Mouse (Mus musculus): Measurements from ENCODE around the gene Ano7. TPM values are rescaled to one million over a fixed set of nuclear protein-coding genes. Genes with fewer than 3 reads are reported as not detected.
A peak's percentile ranks its signal among the peaks of the same experiment; 100 is the strongest.

The Ano7 gene
- not detected for total RNA-seq (2021)
- long read RNA-seq, experiment 1, result 0 reads
- long read RNA-seq, experiment 2, result 0 reads

DNA sequence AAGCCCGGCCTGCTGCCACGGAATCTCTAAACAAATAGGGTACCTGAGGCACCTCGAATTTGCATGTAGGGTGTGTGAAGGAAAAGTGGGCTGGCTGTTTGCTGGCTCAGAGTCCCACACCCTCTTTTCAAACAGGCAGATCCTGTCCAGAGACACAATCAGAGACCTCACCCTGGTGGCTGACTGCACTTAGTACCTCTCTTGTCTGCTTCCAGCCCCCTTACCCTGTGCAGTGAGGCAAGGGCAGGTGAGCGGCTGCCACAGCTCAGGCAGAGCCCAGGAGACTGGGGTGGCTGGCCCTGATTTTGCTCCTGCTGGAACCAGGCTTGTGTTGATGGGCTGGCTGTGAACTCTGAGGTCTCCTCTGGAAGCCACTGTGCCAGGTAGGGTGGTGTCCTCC, at the start of gene Ano7:
Gene Ano7, plus strand, starts transcription at position 266 of the 400 bp plus-strand sequence.
- no peak for DNase-seq

DNA sequence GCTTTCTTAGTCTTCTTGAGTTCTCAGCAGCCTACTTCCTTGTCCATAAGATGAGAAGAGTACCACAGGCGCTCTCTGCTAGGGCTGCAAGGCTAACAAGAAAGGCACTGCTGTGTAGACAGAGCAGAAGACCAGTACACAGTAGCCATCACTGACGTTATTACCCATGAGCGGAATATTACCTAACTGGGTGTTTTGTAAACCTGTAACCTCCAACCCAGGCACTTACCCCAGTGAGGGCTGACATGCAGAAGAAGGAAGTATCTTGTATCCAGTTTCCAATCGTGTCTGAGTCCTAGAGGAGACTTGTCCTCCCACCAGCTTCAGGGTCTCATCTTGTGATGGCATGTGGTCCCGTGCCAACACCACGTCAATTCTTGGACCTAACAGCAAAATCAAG, 49.8 kb upstream of the Ano7 start:
- no peak for DNase-seq

DNA sequence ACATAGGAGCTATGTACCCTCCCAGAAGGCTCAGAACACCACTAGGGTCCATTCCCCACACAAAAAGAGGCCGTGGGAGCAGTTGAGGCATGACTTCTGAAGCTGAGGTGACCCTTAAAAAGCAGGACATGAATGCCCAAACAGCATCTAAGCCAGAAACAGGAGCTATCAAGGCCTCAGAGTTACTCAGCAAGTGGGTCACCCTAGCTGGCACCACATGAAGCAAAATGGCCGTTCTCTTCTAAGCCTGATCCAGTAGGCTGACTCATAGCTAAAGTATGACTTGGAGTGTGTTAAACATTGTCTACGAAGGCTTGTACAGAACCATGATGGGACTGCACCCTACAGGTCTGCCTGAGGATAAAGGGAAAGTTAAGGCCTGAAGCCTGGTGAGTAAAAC, 47.3 kb upstream of the Ano7 start:
- DNase-seq, result no peak

DNA sequence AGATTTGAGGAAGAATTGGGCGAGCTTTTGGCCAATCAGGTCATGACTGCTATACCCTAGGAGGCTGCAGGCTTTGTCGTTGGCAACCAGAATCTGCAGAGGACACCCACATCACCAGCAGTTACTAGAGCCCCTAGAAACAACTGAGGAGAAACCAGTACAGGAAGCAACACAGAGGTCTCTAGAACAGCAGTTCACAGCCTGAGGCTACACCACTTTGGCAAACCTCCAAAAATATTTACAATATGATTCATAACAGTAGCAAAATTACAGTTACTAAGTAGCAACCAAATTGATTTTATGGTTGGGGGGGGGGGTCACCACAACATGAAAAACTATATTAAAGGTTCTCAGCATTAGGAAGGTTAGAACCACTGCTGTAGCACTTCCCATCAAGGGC, 39.1 kb upstream of the Ano7 start:
- DNase-seq, result no peak

DNA sequence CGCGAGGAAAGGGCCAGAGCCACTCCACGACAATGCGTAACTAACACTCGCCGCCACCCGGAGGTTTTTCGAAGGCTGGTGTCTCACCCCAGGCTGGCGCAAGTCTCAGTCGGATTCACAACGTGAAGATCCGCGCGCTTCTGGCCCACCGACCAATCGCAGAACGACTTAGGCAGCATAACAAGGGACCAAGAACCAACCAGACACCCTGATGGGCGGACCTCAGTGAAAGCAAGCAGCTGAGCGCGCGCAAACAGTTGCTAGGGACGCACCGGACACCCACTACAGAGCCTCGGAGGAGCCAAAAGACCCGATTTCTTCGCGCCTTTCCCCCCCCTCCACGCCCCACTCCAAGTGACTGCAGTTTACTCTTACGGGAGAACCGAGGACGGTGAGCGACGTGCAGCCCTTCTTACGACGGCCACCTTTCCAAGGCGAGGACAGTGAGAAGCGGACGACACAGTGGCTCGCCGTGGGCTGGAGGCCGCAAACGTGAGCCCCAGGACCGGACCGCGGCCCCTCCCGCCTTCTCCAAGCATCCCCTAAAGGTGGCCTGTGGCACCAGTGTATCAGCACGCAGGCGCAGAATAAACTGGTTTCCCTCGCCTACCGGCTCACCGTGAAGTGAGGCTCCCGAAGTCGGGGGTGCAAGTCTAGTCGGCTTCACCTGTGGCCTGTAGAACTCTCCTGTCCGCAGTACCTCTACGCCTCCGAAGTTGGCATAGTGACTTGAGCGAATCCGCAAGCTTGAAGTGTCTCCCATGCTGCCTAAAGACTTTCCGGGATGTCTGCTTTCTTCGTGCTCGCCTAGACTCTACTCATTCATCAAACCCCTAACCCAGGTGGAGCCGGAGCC, 30.9 kb upstream of the Ano7 start, which contains the start of the genes Ppp1r7 and Pask:
Gene Ppp1r7, plus strand, starts transcription at position 207 of the 856 bp plus-strand sequence.
Gene Pask, minus strand, starts transcription at position 835 of the 856 bp plus-strand sequence.
- DNase-seq, result peak; percentile 97

DNA sequence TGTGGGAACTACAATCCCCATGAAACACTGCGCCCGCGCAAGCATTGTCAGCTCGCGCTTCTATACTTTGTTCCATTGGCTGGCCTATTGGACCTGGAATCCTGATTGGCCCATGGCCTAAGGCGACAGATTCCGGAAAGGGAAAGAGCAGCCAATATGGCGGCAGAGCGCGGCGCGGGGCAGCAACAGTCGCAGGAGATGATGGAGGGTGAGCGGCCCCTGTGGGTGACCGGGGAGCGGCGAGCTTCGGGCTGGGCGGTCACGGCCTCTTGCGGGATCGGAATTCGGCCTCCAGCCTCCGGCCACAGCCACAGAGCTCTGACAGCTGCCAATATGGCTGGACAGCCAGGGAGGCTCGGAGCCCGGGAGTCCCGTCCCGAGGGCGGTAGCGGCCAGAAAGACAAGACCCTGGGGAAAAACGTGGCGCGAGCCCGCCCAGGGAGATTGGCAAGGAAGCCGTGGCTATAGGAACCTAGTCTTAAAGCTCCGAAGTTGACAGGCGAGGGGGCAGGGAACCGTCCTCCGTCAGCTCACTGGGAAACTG, 30.2 kb upstream of the Ano7 start:
- peak; percentile 95 to 97 for DNase-seq

DNA sequence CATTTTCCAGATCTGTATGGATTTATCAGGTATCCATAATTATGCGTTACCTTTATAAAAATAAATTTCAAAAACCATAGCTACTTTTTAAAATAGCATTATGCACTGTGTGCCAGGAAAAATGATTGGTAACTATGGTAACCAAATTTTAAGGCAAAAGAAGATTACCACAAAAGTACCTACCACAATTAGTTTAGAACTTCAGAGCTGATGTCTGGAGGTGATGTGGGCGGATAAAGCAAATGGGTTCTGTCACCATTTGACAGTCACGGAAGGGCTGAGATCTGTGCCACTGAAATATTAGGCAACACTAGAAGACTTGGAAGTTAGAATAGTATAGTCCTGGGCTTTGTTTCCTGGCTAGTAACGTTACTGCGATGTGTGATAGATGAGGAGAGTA, 26.6 kb upstream of the Ano7 start:
- DNase-seq, result no peak

DNA sequence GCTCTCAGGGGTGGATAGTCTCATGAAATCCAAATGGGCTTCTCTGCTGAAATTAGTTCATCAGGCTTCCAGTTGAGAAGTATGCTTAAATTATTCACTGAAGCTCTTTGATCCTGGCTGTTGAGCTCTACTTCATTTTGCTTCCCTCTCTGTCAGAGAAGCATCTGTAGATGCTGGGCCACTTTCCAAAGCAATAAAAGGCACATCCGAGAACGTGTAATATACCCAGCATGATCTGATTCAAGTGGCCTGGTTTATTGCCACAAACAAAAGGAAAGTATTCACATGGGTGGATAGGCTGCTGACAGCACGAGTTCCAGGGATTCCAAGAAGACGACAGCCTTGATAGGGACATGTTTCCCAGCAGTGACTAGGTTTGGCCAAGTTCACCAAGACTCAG, 24.0 kb upstream of the Ano7 start:
- no peak for DNase-seq

DNA sequence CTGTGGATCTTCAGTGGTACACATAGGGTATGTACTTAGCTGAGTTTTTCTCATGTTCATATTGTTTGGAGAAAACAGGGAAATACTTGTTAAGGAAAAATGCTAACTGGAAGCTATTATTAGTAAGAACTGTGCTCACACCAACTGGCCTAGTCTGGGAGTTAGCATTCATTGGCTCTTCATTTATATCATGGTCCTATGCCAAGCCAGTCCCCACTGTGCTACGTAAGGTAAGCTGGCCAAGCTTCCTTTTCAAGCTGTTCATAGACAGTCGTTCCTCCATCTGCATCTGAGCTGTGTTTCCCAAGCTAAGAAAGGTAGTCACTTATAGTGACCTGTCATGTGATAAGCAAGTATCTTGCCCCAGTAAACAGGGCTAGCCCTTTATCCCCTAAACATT, 21.0 kb upstream of the Ano7 start:
- no peak for DNase-seq

DNA sequence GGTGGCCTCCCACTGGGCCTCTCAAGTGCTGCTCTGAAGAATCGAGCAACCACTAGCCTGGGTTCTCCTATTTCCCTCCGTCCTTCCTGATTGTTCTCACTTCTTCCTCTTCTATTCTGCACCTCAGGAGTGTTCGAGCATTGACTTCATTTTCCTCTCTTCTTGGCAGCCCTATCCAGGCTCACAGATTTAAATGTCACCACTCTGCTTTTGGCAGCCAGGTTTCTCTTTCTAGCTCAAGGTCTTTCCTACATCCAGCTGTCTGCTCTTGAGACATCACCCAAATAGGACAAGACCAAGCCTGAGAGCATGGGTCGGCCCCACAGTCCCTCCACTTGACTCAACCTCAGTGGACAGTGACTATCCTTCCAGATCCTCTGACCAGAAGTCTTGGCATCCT, 11.1 kb upstream of the Ano7 start:
- no peak for DNase-seq

DNA sequence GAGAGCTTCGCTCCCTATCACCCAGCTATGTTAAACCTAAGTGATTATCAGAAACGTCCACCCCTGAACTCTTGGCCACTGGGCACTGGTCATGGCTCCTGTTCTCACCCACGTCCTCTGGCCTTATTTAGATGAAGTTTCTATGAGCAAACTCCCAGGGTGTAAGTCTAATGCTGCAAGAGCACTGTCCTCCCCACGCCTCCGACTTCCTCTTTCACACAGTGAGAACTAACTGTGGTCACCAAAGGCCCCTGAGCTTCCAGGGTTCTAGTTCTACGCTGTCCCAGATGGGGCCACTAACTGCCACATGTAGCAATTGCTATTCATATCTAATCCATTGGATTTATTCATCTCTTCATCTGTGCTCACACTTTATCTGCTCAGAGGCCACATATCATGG, 8.1 kb upstream of the Ano7 start:
- no peak for DNase-seq

DNA sequence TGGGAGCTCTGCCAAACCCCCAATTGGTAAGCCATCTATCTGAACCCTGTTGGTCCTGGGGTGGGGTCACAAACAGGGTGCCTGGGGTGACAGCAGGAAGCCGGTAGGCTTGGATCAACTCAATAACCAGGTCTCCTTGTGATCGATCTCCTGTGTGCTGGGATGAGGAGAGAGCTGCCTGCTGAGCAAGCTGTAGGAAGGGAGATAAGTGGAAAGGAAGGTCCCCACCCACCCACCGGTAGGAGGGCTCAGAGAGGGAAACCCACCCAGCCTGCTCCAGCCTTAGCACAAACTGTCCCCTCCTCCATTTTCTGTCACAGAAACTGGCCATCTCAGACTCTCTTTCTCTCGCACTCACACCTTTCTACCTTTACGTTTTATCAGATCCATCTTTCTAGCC, 3.6 kb downstream of the Ano7 start:
- DNase-seq, result no peak

DNA sequence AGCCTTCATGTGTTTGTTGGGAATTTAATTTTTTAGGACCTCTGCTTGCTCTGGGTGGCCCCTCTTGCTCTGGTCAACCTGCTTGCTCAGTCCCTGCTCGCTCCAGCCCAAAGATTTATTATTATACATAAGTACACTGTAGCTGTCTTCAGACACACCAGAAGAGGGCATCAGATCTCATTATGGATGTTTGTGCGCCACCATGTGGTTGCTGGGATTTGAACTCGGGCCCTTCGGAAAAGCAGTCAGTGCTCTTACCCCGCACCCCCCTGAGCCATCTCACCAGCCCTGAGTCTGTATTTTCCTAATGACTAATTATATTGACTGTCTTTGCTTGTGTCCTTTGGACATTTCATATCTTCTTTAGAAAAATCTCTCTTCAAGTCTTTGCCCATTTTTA, 5.4 kb downstream of the Ano7 start:
- no peak for DNase-seq

DNA sequence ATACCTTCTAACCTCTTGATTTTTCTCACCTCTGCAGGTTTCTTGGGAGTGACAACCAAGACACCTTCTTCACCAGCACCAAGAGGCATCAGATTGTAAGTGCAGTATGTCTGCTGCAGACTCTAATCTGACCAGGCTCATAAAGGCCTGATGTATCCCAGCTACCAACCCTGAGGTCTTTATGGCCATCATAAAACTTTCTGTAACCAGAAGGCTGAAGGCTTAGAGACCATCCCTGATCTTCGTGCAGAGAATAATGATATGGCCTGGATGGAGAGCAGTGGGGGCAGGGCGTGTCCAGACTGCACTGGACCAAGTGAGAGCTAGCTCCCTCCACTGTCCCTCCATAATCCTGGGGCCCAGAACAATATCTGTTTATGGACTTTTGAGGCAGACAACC, 13.5 kb downstream of the Ano7 start:
- no peak for DNase-seq

DNA sequence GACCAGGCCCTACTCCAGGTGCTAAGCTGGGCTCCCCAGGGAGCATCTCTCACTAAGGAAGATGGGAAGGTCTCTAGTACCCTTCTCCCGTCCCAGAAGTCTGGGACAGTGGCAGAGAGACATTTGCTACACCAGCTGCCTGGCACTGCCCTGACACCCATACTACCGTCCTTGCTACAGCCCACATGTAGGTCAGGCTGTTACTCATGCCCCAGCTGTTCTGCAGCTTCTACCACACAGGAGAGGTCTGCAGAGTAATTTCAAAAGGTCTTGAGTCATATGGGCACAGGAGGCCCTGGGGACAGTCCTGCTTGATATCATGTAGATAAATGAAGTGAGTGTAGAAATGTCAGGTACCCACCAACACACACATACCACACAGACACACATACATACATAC, 15.2 kb downstream of the Ano7 start:
- no peak for DNase-seq

DNA sequence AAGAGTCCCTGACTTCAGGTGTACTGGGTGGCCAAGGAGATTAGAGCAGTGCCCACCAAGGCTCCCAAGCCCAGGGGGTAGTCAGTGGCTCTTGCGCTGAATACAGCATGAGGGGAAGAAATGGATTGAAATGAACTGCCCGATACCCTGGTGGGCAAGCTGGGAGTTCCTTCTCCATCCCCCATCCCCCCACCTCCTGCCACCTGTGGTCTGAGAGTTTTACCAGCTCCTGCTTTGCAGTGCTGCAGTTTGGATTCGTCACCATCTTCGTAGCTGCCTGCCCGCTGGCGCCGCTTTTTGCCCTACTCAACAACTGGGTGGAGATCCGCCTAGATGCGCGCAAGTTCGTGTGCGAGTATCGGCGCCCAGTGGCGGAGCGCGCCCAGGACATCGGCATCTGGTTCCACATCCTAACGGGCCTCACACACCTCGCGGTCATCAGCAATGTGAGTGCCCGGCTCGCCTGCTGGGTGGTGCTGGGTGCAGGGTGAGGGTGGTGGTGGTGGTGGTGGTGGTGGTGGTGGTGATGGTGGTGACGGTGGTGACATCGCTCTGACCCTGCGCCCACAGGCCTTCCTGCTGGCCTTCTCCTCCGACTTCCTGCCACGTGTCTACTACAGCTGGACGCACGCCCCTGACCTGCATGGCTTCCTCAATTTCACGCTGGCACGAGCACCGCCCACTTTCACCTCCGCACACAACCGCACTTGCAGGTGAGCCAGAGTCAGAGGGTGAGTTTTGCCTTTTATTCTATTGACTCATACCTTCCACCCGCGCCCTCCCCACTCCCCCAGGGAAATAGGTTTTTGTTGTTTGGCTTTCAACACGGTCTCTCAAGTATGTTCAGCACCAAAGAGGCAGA, 27.7 kb downstream of the Ano7 start:
- peak in 1 of 2 experiments; percentile 24 for DNase-seq

DNA sequence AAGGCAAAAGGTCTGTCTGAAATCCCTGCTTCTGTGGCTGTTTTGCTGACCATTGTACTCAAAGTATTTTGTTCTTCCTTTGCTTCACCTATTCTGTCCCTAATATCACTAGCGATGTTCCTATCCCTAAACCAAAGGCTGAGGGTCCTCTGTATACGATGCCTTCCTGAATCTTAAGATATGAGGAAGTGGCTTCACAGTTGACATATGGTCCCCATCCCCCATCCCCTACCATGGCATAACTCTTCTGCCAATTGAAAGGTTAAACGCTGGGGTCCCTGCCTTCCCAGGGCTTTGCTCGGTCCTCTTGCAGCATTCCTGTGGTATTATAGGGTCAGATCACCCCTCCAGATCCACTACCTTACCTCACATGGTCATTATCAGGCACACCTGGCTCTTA, 29.7 kb downstream of the Ano7 start:
- no peak for DNase-seq

DNA sequence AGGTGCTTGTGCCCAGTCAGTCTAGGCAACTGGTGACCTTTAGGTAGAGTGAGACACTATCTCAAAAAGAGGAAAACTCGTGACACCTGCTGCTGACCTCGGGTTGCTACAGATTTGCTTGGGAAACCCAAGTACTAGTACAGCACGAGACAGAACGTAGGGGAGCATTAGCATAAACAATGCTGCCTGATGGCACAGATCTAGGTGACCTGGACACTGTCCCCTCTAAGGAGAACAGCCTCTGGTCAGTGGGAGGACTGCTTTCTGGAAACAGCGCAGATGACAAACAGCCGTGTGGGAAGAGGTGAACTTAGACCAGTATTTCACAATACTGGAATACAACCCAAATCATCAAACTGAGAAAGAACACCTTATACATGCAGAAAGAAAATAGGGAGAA, 58.4 kb downstream of the Ano7 start:
- DNase-seq, result no peak

DNA sequence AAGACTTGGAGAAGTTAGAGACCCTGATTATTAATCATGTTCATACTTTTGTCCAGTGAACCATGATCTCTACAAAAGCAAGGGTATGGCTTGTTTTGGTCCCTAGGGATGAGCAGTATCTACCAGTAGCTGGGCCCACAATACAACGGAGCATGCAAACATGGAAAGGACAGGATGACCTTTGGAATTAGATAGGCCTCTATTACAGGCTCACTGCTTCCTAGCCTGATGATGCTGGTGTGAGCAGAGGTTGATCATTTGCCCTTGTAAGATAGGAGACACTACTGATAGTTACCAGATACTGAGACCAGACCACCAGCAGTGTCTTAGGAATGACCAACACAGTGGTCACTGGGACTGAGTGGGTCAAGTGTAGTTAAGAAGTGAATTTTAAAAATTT, 65.6 kb downstream of the Ano7 start:
- no peak for DNase-seq

DNA sequence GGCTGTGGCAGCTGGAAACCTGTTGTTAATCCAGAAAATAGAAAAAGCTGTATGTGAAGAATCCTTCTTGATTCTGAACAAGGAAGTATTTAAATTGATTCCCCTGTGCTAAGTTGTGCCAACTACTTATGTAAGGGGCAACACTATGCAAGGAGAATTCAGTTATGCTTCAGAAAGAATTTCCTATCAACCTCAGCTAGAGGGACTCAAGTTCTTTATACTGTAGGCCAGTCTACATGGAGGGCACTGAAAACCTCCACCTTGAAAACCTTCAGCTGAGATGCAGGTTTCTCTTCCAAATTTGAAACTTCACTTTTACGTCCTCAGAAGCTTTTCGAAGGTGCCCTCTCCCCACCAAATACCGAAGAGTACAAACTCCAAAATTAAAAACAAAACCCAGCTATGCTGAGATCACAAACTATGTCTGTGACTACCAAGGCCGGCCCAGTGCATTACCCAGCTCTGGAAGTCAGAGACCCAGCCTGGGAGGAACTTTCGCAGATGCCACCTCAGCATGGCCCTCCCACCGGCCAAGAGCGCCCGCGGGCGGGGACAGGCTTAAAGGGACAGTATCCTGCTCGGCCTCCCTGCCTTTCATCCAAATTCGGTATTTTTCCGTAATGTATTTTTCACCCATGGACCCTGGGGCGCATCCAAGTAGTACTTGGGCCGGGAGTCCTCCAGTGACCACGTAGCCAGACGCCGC, 70.8 kb downstream of the Ano7 start:
- DNase-seq, result peak; percentile 88 to 89

DNA sequence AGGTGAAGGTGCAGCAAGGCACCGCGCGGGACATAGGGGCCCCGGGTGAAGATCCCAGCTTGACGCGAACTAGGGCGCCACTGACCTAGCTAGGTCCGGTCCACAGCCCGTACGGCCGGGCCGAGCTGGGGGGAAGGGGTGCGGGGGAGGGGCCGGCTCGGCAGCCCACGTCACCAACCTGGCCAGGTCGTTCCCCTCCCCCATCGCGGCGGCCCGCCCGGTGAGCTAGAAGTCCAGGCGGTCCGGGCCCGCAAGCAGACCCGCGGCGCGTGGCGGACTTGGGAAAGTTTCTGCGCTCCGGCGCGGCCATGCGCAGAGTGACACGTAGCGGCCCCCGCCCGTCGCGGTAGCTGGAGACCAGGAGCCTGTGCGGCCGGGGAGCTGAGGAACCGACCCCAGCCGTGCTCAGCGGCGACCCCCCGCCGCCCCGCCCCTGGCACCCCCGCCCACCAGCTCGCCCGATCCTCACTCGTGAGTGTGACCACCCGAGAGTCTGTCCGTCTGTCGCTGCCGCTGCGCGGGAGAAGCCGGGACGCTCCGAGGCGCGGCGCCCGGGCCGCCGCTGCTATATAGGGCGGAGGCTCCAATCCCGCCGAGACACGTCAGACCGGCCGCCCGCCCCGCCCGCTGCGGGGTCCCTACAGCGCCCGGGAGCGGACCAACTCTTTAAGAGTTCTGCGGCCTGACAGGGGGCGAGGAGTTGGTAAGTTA, 71.5 kb downstream of the Ano7 start:
- DNase-seq, result peak; percentile 88

DNA sequence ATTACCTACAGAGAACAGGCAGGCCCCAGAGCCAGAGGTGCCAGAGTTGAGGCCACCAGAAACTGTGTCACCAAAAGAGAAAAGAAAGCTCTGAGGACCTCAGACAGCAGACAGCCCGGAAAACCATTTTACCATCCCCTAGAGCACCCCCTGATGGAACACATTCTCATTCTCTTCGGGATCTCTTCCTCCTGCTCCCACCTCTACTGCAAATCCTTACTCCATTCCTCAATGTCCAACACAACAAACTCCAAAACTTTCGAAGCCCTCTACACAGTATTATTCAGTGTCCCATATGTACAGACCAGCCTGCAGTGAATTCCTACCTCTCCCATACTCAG, 72.1 kb downstream of the Ano7 start:
- no peak for DNase-seq
